Mouse (Mus musculus) telencephalon, adult 2 months (tissue): Measurements from ENCODE around the gene Fiz1.

Source experiments
- DNase-seq: peaks from one replicate; pipeline ENCODE4 v3.0.0-alpha.2; 2011; ENCODE audit warnings: low read depth, low spot score

Fiz1 gene

GRCm38 (mm10) chr7:4999876-5000275 lies 14.6 kb downstream of the Fiz1 start:
- DNase-seq: no peak

DNA sequence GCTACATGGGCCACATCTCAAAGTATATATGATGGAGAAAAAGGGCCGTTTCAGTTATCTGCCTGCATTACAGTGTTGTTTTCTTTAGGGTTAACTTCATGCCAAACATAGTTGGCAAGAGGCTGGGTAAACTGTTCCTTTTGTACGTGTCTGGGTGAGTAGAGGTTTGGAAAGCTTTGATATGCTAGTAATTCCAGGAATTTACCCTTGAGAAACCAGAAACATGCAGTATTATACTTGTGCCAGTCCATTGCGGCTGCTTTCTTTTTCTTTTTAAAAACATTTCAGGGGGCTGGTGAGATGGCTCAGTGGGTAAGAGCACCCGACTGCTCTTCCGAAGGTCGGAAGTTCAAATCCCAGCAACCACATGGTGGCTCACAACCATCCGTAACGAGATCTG lies 17.6 kb downstream of the Fiz1 start:
- DNase-seq: no peak

DNA sequence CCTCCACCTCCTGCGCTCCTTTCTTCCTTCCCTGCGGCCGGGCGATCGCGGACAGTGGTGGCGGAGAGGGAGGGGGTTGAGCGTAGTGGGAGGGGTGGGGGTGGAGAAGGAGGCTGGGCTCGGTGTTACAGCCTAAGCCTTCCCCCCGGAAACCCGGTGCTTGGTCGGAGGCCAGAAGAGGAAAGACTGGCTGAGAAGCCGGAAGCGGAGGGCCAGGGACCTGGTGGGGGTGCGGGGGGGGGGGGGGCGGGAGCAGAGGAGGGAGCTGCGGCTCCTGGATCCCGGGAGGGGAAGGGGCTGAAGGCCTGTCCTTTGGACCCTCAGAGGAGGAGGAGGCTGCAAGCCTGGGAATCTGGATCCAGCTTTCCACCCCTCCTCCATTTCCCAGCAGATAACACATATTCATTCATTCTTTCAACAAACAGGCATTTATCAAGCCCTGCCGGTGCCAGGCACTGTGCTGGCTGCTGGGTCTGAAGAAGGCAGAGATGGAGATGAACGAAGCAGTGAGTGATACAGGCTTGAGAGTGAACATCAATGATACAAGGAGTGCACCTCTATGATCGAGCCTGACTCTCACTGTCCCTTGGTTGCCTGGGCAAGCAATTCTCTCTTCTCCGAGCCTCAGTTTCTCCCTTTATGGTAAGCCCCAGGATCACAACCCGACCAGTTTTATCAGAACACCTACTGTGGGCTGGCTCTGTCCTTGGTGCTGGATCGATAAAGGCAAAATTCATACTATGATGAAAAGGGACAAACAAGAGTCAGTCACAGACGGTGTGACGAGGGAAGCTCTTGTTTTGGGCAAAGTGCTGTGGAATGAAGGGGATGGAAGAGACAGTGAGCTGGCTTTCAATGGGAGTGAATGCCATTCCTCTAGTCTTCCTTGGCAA lies 18.2 kb downstream of the Fiz1 start, which contains the start of gene Zfp579:
Gene Zfp579, minus strand, starts transcription at position 156 of the 893 bp plus-strand sequence.
- DNase-seq: peak; percentile 90

DNA sequence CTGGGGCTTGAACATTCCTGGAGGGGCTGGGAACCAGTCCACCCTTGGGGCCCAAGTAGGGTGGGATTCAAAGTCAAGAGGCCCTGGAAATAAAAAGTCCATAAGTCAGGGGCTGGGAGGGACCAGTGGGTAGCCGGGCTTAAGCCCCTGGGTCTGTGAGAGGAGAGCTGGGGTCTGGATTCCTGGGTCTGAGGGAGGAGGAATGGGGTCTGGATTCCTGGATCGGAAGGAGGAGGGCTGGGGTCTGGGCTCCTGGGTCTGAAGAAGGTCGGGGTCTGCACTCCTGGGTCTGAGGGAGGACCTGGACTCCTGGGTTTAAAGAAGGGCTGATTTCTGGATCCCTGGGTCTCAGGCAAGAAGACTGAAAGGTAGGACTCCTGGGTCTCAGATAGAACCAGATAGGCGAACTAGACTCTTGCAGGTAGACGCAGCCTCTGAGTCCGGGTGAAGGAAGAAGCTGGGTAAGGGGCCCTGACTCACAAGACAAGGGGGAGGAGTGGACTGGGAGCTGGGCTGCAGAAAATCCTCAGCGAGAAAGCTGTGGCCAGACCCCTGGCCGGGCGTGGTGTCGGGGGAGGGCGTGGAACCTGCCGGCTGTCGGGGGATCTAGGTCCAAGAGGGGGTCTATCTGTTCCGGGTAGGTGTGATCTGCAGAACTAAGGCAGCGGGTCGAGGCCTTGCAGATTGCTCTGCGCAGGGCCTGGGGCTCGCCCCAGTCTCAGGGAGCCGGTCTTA lies 19.1 kb downstream of the Fiz1 start:
- DNase-seq: no peak

DNA sequence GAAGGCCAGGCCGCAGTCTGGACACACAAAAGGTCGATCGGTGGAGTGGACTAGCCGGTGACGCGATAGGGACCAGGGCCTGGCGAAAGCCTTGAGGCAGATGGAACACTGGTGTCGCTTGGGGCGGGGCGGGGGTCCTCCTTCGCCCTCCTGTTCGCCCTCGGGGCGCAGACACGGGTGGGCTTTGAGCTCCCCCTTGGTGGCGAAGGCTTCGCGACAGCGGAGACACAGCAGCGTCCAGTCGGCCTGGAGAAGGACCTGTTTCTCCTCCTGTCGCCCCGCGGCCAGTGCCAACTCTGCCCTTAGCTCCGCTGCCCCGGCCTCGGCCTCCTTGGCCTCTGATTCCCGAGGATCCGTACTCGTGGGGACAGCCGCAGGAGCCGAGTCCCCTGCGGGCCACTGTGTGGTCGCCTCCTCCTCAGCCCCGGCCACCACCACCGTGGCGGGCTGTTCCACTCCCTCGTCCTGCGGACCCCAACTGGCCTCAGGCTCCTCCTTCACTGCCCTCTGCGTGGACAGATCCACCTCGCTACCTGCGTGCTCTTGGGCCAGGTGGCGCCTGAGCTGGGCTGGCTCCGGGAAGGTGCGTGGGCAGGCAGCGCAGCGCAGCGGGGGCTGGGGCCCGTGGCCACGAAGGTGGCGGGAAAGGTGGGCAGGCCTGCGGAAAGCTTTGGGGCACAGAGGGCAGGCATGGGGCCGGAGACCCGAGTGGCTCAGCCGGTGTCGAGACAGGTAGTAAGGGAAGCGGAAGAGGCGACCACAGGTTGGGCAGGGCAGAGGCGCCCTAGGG lies 20.3 kb downstream of the Fiz1 start:
- no peak for DNase-seq

DNA sequence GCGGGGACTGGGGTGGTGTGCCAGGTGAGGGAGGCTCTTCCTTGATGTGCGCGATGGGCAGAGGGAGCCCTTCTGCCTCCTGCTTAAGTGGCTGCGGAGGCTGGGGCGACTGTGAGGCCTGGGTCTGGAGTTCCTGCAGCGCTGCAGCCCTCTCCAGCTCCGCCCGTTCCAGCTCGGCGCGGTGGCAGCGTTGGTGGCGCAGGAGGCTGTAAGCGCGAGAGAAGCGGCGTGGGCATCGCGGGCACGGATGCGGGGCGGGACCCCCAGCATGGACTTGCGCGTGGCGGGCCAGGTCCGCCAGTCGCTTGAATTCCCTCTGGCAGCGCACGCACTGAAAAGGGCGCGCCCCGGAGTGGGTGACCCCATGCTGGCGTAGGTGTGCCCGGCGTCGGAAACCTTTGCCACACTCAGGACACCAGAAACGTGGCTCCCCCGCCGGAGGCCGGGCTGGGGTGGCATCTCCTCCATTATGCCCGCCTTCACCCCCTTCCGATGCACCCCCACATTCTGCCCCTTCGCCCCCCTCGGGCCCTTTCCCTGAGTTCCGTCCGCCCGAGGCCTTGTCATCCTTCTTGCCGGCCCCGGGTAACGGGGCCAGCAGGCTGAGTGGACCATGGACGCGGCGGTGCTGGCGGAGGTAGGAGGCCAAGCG lies 21.0 kb downstream of the Fiz1 start:
- no peak for DNase-seq

DNA sequence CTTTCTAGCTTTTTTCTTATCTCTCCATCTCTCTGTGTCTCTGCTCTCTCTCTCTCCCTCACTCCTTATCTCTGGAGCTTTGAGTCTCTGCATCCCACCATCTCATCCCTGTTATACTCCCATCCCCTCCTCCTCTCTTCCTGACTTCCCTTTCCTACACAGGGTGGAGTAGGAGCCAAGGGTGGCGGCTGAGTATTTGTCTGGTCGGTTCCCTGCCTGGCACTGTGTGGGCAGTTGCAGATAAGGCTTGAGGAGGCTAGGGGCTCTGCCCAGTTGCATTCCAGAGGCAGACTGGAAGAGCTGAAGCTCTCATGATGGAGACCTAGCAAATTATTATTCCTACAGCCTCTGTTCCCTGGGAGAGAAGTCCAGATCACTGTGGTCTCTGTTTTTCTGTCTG lies 26.2 kb downstream of the Fiz1 start:
- DNase-seq: no peak

DNA sequence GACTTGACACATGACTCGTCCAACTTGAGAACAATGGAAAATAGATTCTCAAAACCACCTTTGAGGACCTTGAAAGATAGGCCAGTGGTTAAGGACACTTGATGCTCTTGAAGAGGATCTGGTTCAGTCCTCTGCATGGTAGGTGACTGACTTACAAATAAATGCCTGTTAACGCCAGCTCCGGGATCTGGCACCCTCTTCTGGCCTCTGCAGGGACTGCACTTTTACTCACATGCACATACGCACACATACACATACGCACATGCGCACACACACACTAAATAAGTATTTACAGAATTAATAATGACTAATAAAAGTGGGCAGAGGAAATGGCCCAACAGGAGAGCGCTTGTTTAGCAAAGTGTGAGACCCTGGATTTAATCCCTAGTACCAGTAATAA lies 37.7 kb downstream of the Fiz1 start:
- no peak for DNase-seq

GRCm38 (mm10) chr7:4975455-4975854 lies 39.0 kb downstream of the Fiz1 start:
- no peak for DNase-seq

DNA sequence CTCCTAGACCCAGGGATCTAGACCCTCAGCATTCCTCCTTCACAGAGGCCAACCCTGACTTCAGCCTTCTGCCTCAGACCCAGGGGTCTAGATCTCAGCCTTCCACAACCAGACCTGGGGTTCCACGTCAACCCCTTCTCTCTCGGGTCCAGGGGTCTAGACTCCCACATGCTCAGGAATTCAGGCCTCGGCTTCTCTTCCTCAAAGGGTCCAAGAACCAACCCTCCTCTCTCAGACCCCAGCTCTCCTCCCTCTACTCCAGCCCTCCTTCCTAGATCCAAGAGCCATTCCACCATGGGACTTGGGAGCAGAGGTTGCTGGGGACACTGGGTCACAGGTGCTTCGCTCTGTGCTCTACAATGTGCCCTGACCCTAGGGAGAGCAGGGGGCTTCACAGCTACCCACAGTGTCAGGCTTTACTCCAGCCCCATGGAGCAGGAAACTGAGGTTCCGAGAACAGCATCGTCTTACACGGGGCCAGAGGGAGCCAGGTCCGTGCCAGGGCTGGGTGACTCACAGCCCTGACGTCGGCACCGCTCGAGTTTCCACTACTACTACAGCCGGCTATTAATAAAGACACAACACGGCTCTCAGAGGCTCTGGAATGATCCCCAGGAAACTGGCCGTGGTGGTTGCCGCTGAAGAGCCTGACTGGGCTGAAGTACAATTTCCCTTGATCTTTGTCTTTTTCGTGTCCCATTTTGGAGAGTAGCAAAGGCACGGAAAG lies 42.0 kb downstream of the Fiz1 start:
- no peak for DNase-seq

DNA sequence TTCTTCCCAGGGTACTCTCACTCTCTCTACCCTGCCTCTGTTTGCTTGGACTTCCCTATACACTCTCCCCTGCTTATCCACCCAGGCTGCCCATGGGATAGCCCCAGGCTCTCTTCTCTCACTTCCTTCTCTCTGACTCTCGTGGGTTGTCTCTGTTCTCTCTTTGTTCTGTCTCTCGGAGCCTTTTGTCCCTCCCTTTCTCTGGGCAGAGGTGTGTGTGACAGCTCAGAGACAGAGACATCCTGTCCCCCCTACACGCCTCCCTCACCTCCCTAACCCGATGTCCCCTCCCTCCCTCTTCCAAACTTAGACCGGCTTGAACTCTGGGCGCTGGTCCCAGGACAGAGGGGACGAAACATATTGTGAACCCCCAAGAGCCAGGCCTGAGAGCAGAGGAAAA lies 42.8 kb downstream of the Fiz1 start:
- no peak for DNase-seq

DNA sequence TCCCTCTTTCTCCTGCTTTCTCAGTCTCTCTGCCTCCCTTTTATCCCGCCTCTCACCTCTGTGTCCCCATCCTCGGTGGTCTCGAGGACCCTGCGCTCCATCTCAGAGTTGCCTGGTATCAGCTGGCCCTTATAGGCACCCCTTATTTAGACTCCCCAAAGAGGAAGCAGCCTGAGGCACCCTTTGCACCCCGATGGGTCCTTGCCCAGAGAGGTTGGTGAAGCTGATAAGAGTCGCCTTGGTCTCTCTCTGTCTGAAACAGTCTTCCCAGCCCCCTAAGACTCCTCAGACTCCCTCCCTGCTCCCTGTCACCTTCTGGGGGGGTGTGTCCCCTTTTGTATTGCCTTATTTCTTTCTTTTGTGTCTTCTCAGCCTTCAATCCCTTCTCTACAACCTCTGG lies 43.4 kb downstream of the Fiz1 start, which contains the start of gene Sbk3:
Gene Sbk3, minus strand, starts transcription at position 101 of the 400 bp plus-strand sequence.
- no peak for DNase-seq

DNA sequence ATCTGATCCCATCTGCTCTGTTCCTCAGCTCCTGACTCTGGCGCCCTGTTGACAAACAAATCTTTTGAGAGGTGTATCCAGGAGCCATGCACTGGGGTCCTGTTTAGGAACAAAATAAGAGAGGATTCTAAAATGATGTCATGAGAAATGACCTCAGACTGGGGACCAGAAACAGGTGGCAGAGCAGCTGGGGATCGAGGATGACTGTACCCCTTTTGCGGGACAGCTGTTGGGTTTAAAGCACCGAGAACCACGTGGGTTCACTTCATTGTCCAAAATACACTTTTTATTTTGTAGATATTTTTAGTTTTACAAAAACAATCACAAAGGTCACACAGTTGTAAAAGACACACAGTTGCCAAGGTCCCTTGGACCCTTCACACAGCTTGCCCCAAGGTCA lies 49.5 kb downstream of the Fiz1 start:
- DNase-seq: no peak

- peak; percentile 19 for DNase-seq
Measured at GRCm38 (mm10) chr7:4964272-4964671, 50.2 kb downstream of the Fiz1 start, which contains the start of gene Sbk2. TSS of gene Sbk2 (minus strand) at chr7:4964406.

DNA sequence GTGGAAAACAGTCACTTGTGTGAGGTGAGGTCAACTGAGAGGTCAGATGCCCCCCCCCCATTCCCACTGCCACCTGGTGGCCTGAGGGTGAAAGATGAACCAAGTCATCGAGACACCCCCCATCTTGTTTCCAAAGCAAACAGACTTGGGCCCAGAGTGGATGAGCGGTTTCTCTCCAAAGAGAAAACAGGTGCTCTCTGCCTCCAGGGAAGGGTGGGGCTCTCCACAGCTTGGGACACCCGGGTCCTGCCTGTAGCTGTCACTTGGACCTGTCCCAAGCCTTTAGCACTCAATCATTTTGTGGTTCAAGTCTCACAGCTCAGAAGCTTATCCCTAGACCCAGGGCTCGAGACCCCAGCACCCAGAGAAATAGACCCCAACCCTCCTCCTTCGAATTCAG lies 51.0 kb downstream of the Fiz1 start:
- DNase-seq: no peak

DNA sequence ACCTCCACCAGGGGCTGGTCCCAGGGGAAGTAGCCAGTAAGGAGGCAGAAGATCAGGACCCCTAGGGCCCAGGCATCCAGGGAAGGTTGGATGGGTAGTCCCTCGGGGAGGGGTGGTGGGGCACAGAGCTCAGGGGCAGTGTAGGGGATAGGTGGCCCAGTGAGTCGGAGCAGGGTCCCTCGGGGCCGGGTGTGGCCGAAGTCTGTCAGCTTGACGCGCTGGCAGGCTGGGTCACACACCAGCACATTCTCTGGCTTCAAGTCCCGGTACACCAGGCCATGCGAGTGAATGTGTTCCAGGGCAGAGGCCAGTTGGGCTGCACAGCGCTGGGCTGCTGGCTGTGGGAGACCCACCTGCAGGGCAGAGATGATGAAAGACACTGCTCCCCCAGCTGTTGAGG lies 57.1 kb downstream of the Fiz1 start:
- DNase-seq: no peak
